Mouse (Mus musculus) fibroblast of lung, adult 2 months (primary cell): ENCODE results near the gene Olfr502.
"Not testable (repeated sequence)": the region's sequence is repeated elsewhere in the genome, so short reads cannot be mapped to it uniquely, and the experiment has no call there.

Experiments used
- DNase-seq: peaks from one replicate; pipeline ENCODE4 v3.0.0-alpha.2; 2011; ENCODE audit warnings: low read depth

Gene Olfr502

GRCm38 (mm10) chr7:108524965-108525364, at the start of gene Olfr502:
Olfr502 (minus strand) TSS chr7:108525065.
- no peak for DNase-seq

GRCm38 (mm10) chr7:108565693-108566092, 40.8 kb upstream of the Olfr502 start, which contains the start of gene Olfr504:
Olfr504 (minus strand) TSS chr7:108565793.
- DNase-seq: no peak

GRCm38 (mm10) chr7:108544227-108544626, 19.4 kb upstream of the Olfr502 start, which contains the start of gene Olfr503:
Olfr503 (plus strand) TSS chr7:108544527.
- DNase-seq: not testable (repeated sequence)

- DNase-seq: no peak
These were observed 17.6 kb upstream of the Olfr502 start for GRCm38 (mm10) chr7:108542416-108542815.
